Mouse (Mus musculus): Measurements from ENCODE around the gene Fnip2. TPM values are rescaled to one million over a fixed set of nuclear protein-coding genes. Genes with fewer than 3 reads are reported as not detected.
A peak's percentile ranks its signal among the peaks of the same experiment; 100 is the strongest.

Fnip2 gene
- polyA plus RNA-seq, 1 experiment from 2014 or later: 5.3 TPM

- no peak overlapping the region for H3K4me3 ChIP-seq
- no peak for ATAC-seq (ENCODE audit: insufficient number of reproducible peaks, low FRiP score)
- peaks cover 26% of the 10 kb centered on the region for H3K4me1 ChIP-seq (replicated peaks)
- H3K27me3 ChIP-seq (replicated peaks): no peaks in the 10 kb centered on the region
- H3K9ac ChIP-seq: no peak overlapping the region
- no peaks in the 10 kb centered on the region for H3K36me3 ChIP-seq
- H3K27ac ChIP-seq (ENCODE audit: poor library complexity, severe bottlenecking): no peak overlapping the region
- no peaks in the 10 kb centered on the region for H3K9me3 ChIP-seq (replicated peaks)
- WGBS: 76% methylated on average over 2 of the region's 2 CpGs
- no peak overlapping the region for H3K4me2 ChIP-seq
Measured at GRCm38 (mm10) chr3:79563511-79563910, 4.1 kb downstream of the Fnip2 start.

- H3K4me2 ChIP-seq: no peak overlapping the region
- H3K27me3 ChIP-seq (replicated peaks): no peaks in the 10 kb centered on the region
- H3K27ac ChIP-seq (ENCODE audit: poor library complexity, severe bottlenecking): no peak overlapping the region
- H3K4me3 ChIP-seq: no peak overlapping the region
- no peak overlapping the region for H3K9ac ChIP-seq
- no peak for ATAC-seq (ENCODE audit: insufficient number of reproducible peaks, low FRiP score)
- no peaks in the 10 kb centered on the region for H3K36me3 ChIP-seq
- no peaks in the 10 kb centered on the region for H3K9me3 ChIP-seq (replicated peaks)
- 80% methylated on average over 10 of the region's 10 CpGs for WGBS
- peaks cover 26% of the 10 kb centered on the region for H3K4me1 ChIP-seq (replicated peaks)
Measured at GRCm38 (mm10) chr3:79561784-79562715, 5.5 kb downstream of the Fnip2 start.

DNA sequence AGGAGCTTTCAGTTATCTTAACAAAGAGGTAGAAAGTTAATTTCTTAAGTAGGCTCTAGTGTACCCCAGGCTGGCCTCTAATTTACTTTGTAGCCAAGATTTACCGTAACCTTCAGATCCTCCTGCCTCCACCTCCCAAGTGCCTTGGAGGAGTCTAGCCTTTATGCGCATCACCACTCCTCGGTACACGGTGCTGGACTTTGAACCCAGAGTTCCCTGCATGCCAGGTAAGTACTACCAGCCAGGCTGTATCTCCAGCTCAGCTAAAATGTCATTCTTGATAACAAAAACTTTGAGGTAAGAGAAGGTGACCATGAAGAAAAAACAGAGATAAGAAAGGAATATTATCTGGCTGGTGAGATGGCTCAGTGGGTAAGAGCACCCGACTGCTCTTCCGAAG is 7.0 kb downstream of the Fnip2 start:
- Histone ChIP-seq H3K9ac (no peak overlapping the region), H3K4me3 (no peak overlapping the region), H3K27ac (ENCODE audit: poor library complexity, severe bottlenecking) (no peak overlapping the region), H3K36me3 (no peaks in the 10 kb centered on the region), H3K4me2 (no peak overlapping the region), H3K4me1 (replicated peaks) (peaks cover 15% of the 10 kb centered on the region), H3K27me3 (replicated peaks) (no peaks in the 10 kb centered on the region), H3K9me3 (replicated peaks) (no peaks in the 10 kb centered on the region)
- WGBS: 93% methylated on average over 6 of the region's 6 CpGs
- ATAC-seq (ENCODE audit: insufficient number of reproducible peaks, low FRiP score): no peak

DNA sequence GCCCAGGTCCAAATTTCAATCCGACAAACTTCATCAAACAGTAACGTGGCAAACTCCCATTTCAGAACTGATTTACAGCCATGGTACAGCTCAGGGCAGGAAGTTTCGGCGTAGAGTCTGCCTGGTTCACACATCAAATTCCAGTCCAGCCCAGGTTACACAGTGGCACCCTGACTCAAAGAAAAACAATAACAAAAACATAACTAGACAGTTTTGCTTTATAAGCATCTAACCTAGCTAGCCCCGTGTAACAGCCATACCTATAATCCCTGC is 7.9 kb downstream of the Fnip2 start:
- H3K4me3 ChIP-seq: no peak overlapping the region
- no peaks in the 10 kb centered on the region for H3K27me3 ChIP-seq (replicated peaks)
- peaks cover 7% of the 10 kb centered on the region for H3K4me1 ChIP-seq (replicated peaks)
- H3K36me3 ChIP-seq: no peaks in the 10 kb centered on the region
- H3K27ac ChIP-seq (ENCODE audit: poor library complexity, severe bottlenecking): peak overlapping the region; percentile 18; the same call in 1 of the 2 replicates
- H3K9ac ChIP-seq: no peak overlapping the region
- no peak for ATAC-seq (ENCODE audit: insufficient number of reproducible peaks, low FRiP score)
- H3K4me2 ChIP-seq: no peak overlapping the region
- no peaks in the 10 kb centered on the region for H3K9me3 ChIP-seq (replicated peaks)
- 81% methylated on average over 5 of the region's 5 CpGs for WGBS

GRCm38 (mm10) chr3:79559021-79559772 is 8.4 kb downstream of the Fnip2 start:
- H3K27ac ChIP-seq (ENCODE audit: poor library complexity, severe bottlenecking): 0 out of 2 replicates have a peak overlapping the region, but pooled peaks have one; percentile 18
- H3K9ac ChIP-seq: no peak overlapping the region
- no peaks in the 10 kb centered on the region for H3K36me3 ChIP-seq
- H3K4me2 ChIP-seq: no peak overlapping the region
- no peak overlapping the region for H3K4me3 ChIP-seq
- ATAC-seq (ENCODE audit: insufficient number of reproducible peaks, low FRiP score): peak; percentile 71
- no peaks in the 10 kb centered on the region for H3K9me3 ChIP-seq (replicated peaks)
- peaks cover 6% of the 10 kb centered on the region for H3K4me1 ChIP-seq (replicated peaks)
- 68% methylated on average over 9 of the region's 9 CpGs for WGBS
- no peaks in the 10 kb centered on the region for H3K27me3 ChIP-seq (replicated peaks)

DNA sequence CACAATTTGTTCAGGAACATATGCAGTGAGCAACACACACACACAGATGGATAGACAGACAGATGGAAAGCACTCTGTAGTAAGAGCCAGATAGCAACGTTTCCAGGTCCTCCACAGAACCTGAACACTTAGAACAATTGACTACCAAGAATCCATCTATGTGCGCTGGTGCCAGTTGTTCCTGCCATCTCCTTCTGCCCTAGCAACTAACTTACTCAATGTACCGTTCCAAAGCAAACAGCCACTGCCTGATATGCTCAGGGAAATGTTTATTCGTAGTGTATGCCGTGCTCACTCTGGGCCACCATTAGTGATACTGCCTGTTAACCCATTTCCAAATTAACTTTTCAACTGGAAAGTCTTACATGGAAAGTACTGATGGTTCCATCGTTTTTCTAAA is 12.5 kb downstream of the Fnip2 start:
- no peaks in the 10 kb centered on the region for H3K9me3 ChIP-seq (replicated peaks)
- WGBS: 74% methylated on average over 6 of the region's 6 CpGs
- no peak for ATAC-seq (ENCODE audit: insufficient number of reproducible peaks, low FRiP score)
- peaks cover 11% of the 10 kb centered on the region for H3K4me1 ChIP-seq (replicated peaks)
- H3K9ac ChIP-seq: no peak overlapping the region
- H3K4me3 ChIP-seq: no peak overlapping the region
- H3K27ac ChIP-seq (ENCODE audit: poor library complexity, severe bottlenecking): no peak overlapping the region
- H3K4me2 ChIP-seq: no peak overlapping the region
- no peaks in the 10 kb centered on the region for H3K27me3 ChIP-seq (replicated peaks)
- no peaks in the 10 kb centered on the region; the same call in 1 of the 2 replicates for H3K36me3 ChIP-seq

GRCm38 (mm10) chr3:79553779-79554178 is 13.8 kb downstream of the Fnip2 start:
- WGBS: 91% methylated on average over 3 of the region's 3 CpGs

GRCm38 (mm10) chr3:79551826-79552552 is 15.6 kb downstream of the Fnip2 start:
- ATAC-seq (ENCODE audit: insufficient number of reproducible peaks, low FRiP score): no peak
- no peaks in the 10 kb centered on the region; the same call in 1 of the 2 replicates for H3K36me3 ChIP-seq
- H3K9me3 ChIP-seq (replicated peaks): no peaks in the 10 kb centered on the region
- 85% methylated on average over 10 of the region's 10 CpGs for WGBS
- H3K4me3 ChIP-seq: no peak overlapping the region
- peaks cover 15% of the 10 kb centered on the region for H3K4me1 ChIP-seq (replicated peaks)
- H3K9ac ChIP-seq: no peak overlapping the region
- H3K27ac ChIP-seq (ENCODE audit: poor library complexity, severe bottlenecking): no peak overlapping the region
- no peak overlapping the region for H3K4me2 ChIP-seq
- no peaks in the 10 kb centered on the region for H3K27me3 ChIP-seq (replicated peaks)

More at GRCm38 (mm10) chr3:79553779-79554178, 13.8 kb downstream of the Fnip2 start:
- Histone ChIP-seq H3K27me3 (replicated peaks) (no peaks in the 10 kb centered on the region), H3K9ac (no peak overlapping the region), H3K4me1 (replicated peaks) (peaks cover 10% of the 10 kb centered on the region), H3K4me3 (no peak overlapping the region), H3K36me3 (no peaks in the 10 kb centered on the region; the same call in 1 of the 2 replicates), H3K9me3 (replicated peaks) (no peaks in the 10 kb centered on the region), H3K27ac (ENCODE audit: poor library complexity, severe bottlenecking) (no peak overlapping the region), H3K4me2 (no peak overlapping the region)
- ATAC-seq (ENCODE audit: insufficient number of reproducible peaks, low FRiP score): no peak

- H3K27ac ChIP-seq (ENCODE audit: poor library complexity, severe bottlenecking): no peak overlapping the region
- H3K4me1 ChIP-seq (replicated peaks): peaks cover 15% of the 10 kb centered on the region
- H3K36me3 ChIP-seq: no peaks in the 10 kb centered on the region; the same call in 1 of the 2 replicates
- H3K4me2 ChIP-seq: no peak overlapping the region
- WGBS: 91% methylated on average over 8 of the region's 8 CpGs
- no peaks in the 10 kb centered on the region for H3K27me3 ChIP-seq (replicated peaks)
- no peaks in the 10 kb centered on the region for H3K9me3 ChIP-seq (replicated peaks)
- no peak for ATAC-seq (ENCODE audit: insufficient number of reproducible peaks, low FRiP score)
- no peak overlapping the region for H3K9ac ChIP-seq
- no peak overlapping the region for H3K4me3 ChIP-seq
Measured at GRCm38 (mm10) chr3:79549751-79550393, 17.7 kb downstream of the Fnip2 start.

DNA sequence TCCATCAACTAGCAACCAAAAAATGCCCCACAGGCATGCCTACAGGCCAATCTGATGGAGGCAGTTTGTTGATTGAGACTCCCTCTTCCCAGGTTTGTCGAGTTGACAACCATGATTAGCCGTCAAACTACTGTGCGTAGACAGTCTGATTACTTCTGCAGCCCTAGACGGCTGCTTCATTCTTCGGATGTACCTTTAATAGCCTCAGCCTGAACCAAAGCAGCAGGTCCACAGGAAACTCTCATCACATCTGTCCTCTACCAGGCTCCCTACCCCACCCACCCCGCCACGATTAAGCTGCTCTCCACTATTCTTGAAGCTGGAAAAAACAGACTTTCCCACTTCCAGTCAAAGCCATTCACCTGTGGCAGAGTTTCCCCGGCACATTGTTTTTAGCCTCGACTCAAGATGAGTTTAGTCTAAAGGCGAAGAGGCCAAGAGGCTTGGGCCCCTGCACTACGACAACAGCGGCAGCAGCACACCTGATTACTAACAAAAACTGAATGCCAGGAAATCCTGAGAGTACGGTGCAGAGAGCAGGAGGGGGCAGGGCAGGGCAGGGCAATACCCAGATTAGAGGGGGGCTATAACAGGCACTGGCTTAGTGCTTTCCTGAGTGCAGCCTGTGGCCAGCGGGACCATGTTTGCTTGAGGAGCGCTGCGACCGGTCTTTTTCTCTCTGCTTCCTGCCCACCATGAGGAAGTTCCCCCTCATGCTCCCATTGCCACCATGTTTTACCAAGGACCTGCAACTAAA is 18.7 kb downstream of the Fnip2 start:
- Histone ChIP-seq H3K27me3 (replicated peaks) (no peaks in the 10 kb centered on the region), H3K4me2 (no peak overlapping the region), H3K4me1 (replicated peaks) (peaks cover 17% of the 10 kb centered on the region), H3K9me3 (replicated peaks) (no peaks in the 10 kb centered on the region), H3K4me3 (no peak overlapping the region), H3K36me3 (no peaks in the 10 kb centered on the region), H3K9ac (no peak overlapping the region), H3K27ac (ENCODE audit: poor library complexity, severe bottlenecking) (no peak overlapping the region)
- WGBS: 59% methylated on average over 17 of the region's 17 CpGs
- peak; percentile 57; the same call in 1 of the 2 replicates for ATAC-seq (ENCODE audit: insufficient number of reproducible peaks, low FRiP score)

Data from heart, embryonic 12.5 days (tissue).